Comparison of ENCODE assay signal across 8 mouse cellular contexts in the genomic region with DNA sequence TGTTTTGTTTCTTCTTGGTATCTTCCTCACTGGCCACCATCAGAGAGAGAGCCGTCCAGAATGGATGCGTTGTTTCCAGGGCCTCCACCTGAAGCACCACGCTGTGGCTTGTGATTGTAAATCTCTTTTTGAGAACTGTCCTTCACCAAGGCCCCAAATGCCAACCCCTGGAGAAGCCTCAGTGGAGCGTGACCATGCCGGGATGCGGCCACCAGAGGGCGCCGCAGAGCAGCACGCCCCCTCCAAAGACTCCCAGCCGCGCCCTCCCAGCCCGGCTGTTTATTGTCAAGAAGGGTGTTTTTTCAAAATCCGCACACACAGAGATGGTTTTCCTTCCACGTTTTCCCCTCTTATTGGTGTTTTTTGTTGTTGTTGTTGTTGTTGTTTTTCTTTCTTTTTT.
DNase-seq lines count a peak whose midpoint lies in the region; ATAC-seq and TF ChIP-seq lines count a peak whose summit lies in the region.

No protein-coding gene starts in this region.

- no peak for TF ChIP-seq POLR2A in limb, embryonic 14.5 days (IDR thresholded peaks at IDR 0.05; ENCODE audit: borderline replicate concordance, extremely low read depth, insufficient read depth, insufficient read length)

- H3K9me3 ChIP-seq in limb, embryonic 14.5 days (ENCODE audit: control insufficient read depth, low read length) = no peaks in the 10 kb centered on the region
- H3K9me3 ChIP-seq in stomach, embryonic 14.5 days (ENCODE audit: control insufficient read depth, low read depth, low read length) = no peaks in the 10 kb centered on the region

- H3K27me3 ChIP-seq in limb, embryonic 14.5 days (ENCODE audit: control insufficient read depth, insufficient read depth, low read length) = no peaks in the 10 kb centered on the region
- no peaks in the 10 kb centered on the region for H3K27me3 ChIP-seq in stomach, embryonic 14.5 days (ENCODE audit: control insufficient read depth, insufficient read depth, low read length)

- WGBS in limb, embryonic 14.5 days = under 1% methylated on average over 14 of the region's 14 CpGs
- 3% methylated on average over 14 of the region's 14 CpGs for WGBS in stomach, embryonic 14.5 days

- no peaks in the 10 kb centered on the region for H3K4me1 ChIP-seq in limb, embryonic 14.5 days (ENCODE audit: control insufficient read depth, insufficient read depth, low read length)
- no peaks in the 10 kb centered on the region for H3K4me1 ChIP-seq in stomach, embryonic 14.5 days (ENCODE audit: control insufficient read depth, insufficient read depth, low read length)

- no peaks in the 10 kb centered on the region for H3K36me3 ChIP-seq in limb, embryonic 14.5 days (ENCODE audit: control insufficient read depth, insufficient read depth, low read length)
- H3K36me3 ChIP-seq in stomach, embryonic 14.5 days (ENCODE audit: control insufficient read depth, insufficient read depth, low read length) = no peaks in the 10 kb centered on the region

- H3K27ac ChIP-seq in limb, embryonic 14.5 days (replicated peaks; ENCODE audit: low read depth, low read length) = no peak overlapping the region
- H3K27ac ChIP-seq in stomach, embryonic 14.5 days (ENCODE audit: low read length) = no peak overlapping the region

- 0 out of 2 replicates have a peak overlapping the region, but pooled peaks have one; percentile 20 for H3K4me2 ChIP-seq in limb, embryonic 14.5 days (replicated peaks; ENCODE audit: low read depth, low read length, severe bottlenecking)
- H3K4me2 ChIP-seq in stomach, embryonic 14.5 days (replicated peaks; ENCODE audit: low read depth, low read length) = no peak overlapping the region

- H3K4me3 ChIP-seq in limb, embryonic 14.5 days (replicated peaks; ENCODE audit: low read length) = no peak overlapping the region
- H3K4me3 ChIP-seq in stomach, embryonic 14.5 days (ENCODE audit: low read depth, low read length) = no peak overlapping the region

- H3K9ac ChIP-seq in limb, embryonic 14.5 days (ENCODE audit: low read depth, low read length, severe bottlenecking) = no peak overlapping the region
- no peak overlapping the region for H3K9ac ChIP-seq in stomach, embryonic 14.5 days (replicated peaks; ENCODE audit: low read depth, low read length)

- peak; percentile 80 for ATAC-seq in limb, embryonic 14.5 days (ENCODE audit: low FRiP score, low read depth)
- ATAC-seq in stomach, embryonic 14.5 days (ENCODE audit: insufficient number of reproducible peaks, insufficient read depth, low FRiP score, low read depth) = 0 out of 2 replicates have a peak, but pooled peaks have one; percentile 61

- peak; percentile 75 for DNase-seq in 3T3-L1 (ENCODE audit: low read depth, low spot score)
- DNase-seq in adrenal gland, postnatal 10 days = peak; percentile 89
- DNase-seq in embryo, embryonic 9.5 days (ENCODE audit: extremely low spot score) = peak; percentile 82
- DNase-seq in heart, adult 8-10 months (ENCODE audit: low spot score) = peak; percentile 47
- peak; percentile 36 to 63 for DNase-seq in kidney, adult 8-10 months
- DNase-seq in limb, embryonic 14.5 days (ENCODE audit: low spot score) = peak; percentile 78
- peak; percentile 34 to 63 for DNase-seq in natural killer cell, adult 2 months (ENCODE audit: low spot score in 2 of 2)
